Mouse (Mus musculus) embryo, embryonic 9.5 days (tissue): ENCODE results near the gene Mrpl49.

Experiments used
- DNase-seq: peaks from one replicate; pipeline ENCODE4 v3.0.0-alpha.2; 2017; ENCODE audit errors: extremely low spot score

The Mrpl49 gene

GRCm38 (mm10) chr19:6037695-6038094, 19.9 kb downstream of the Mrpl49 start:
- DNase-seq, result no peak

- DNase-seq, result no peak
Observed at GRCm38 (mm10) chr19:6035966-6036585, 21.5 kb downstream of the Mrpl49 start.

- DNase-seq, result no peak
Observed at GRCm38 (mm10) chr19:6030520-6031280, 26.9 kb downstream of the Mrpl49 start.

- no peak for DNase-seq
Observed at GRCm38 (mm10) chr19:6029426-6029825, 28.2 kb downstream of the Mrpl49 start.

GRCm38 (mm10) chr19:6028991-6029390, 28.6 kb downstream of the Mrpl49 start:
- DNase-seq, result no peak

- DNase-seq, result no peak
Observed at GRCm38 (mm10) chr19:6023930-6024329, 33.7 kb downstream of the Mrpl49 start.

- DNase-seq, result no peak
Observed at GRCm38 (mm10) chr19:6023059-6023458, 34.5 kb downstream of the Mrpl49 start.

- DNase-seq, result no peak
Observed at GRCm38 (mm10) chr19:6020276-6020675, 37.3 kb downstream of the Mrpl49 start.

- peak; percentile 83 for DNase-seq
Observed at GRCm38 (mm10) chr19:6018142-6019089, 39.2 kb downstream of the Mrpl49 start.

GRCm38 (mm10) chr19:6016532-6016931, 41.1 kb downstream of the Mrpl49 start:
- DNase-seq, result no peak

GRCm38 (mm10) chr19:6015511-6016315, 41.9 kb downstream of the Mrpl49 start, which contains the start of gene Capn1:
Gene Capn1, minus strand, starts transcription at chr19:6015897.
- peak; percentile 74 for DNase-seq

- DNase-seq, result peak; percentile 72
Observed at GRCm38 (mm10) chr19:6014991-6015510, 42.5 kb downstream of the Mrpl49 start.

GRCm38 (mm10) chr19:6013691-6014090, 43.9 kb downstream of the Mrpl49 start:
- DNase-seq, result no peak

GRCm38 (mm10) chr19:6009137-6009536, 48.4 kb downstream of the Mrpl49 start:
- no peak for DNase-seq

GRCm38 (mm10) chr19:6007013-6007412, 50.6 kb downstream of the Mrpl49 start:
- no peak for DNase-seq

- DNase-seq, result no peak
Observed at GRCm38 (mm10) chr19:6005541-6005940, 52.0 kb downstream of the Mrpl49 start.
